Mouse (Mus musculus) MEL (cell line): ENCODE measurements around the gene Fbf1. TPM values are rescaled to one million over a fixed set of nuclear protein-coding genes. Genes with fewer than 3 reads are reported as not detected.

Source experiments
- DNase-seq: peaks from one replicate; pipeline ENCODE4 v3.0.0; 2011; ENCODE audit warnings: low read depth, low spot score
- H3K27ac ChIP-seq: 2 replicates; pipeline ENCODE4 v1.5.1; 2012; ENCODE audit warnings: low read depth, mild to moderate bottlenecking, control low read depth, low read length, moderate library complexity; ENCODE audit not compliant: control insufficient read depth
- H3K27me3 ChIP-seq, 2 experiments: fragments of 150-350 bp in 1 of 2; sonication (generic) in 1 of 2; 2 replicates each; pipeline ENCODE4 v1.6.1; 2012; ENCODE audit warnings: low read length in 2 of 2, mild to moderate bottlenecking in 2 of 2, improper control_type of control experiment in 1 of 2, moderate library complexity in 1 of 2; ENCODE audit not compliant: insufficient read depth in 2 of 2, control insufficient read depth in 1 of 2
- H3K36me3 ChIP-seq, 2 experiments: 2 replicates each; pipeline ENCODE4 v1.6.1; 2012 to 2014; ENCODE audit warnings: low read length in 2 of 2, improper control_type of control experiment in 1 of 2, inconsistent platforms in 1 of 2, mild to moderate bottlenecking in 1 of 2; ENCODE audit not compliant: insufficient read depth in 2 of 2, control insufficient read depth in 1 of 2
- H3K4me1 ChIP-seq, 2 experiments: fragments of 150-350 bp in 1 of 2; sonication (generic) in 1 of 2; 2 replicates each; pipeline ENCODE4 v1.6.1; 2012; ENCODE audit warnings: low read length in 2 of 2, improper control_type of control experiment in 1 of 2, mild to moderate bottlenecking in 1 of 2; ENCODE audit not compliant: insufficient read depth in 2 of 2, control insufficient read depth in 1 of 2
- H3K4me3 ChIP-seq, 2 experiments: fragments of 150-350 bp in 1 of 2; sonication (generic) in 1 of 2; 2 replicates each; pipeline ENCODE4 v1.5.1; 2012; ENCODE audit warnings: low read depth in 2 of 2, low read length in 2 of 2, mild to moderate bottlenecking in 2 of 2, moderate library complexity in 2 of 2, control low read depth in 1 of 2, improper control_type of control experiment in 1 of 2; ENCODE audit not compliant: control insufficient read depth in 1 of 2, insufficient read depth in 1 of 2
- H3K79me2 ChIP-seq: 2 replicates; pipeline ENCODE4 v1.6.1; 2012; ENCODE audit warnings: mild to moderate bottlenecking, low read length, moderate library complexity; ENCODE audit not compliant: control insufficient read depth, poor library complexity, insufficient read depth
- H3K9ac ChIP-seq: 2 replicates; pipeline ENCODE4 v1.6.1; 2012; ENCODE audit warnings: low read depth, mild to moderate bottlenecking, control low read depth, low read length, moderate library complexity; ENCODE audit not compliant: control insufficient read depth, poor library complexity, severe bottlenecking
- H3K9me3 ChIP-seq: fragments of 150-350 bp; sonication (generic); replicated peaks from 2 replicates; pipeline ENCODE4 v1.6.1; 2012; ENCODE audit warnings: mild to moderate bottlenecking, low read length, improper control_type of control experiment, moderate library complexity; ENCODE audit not compliant: insufficient read depth
- BHLHE40 ChIP-seq: IDR thresholded peaks from 2 replicates; pipeline ENCODE4 v1.6.1; 2012; ENCODE audit warnings: low read depth, mild to moderate bottlenecking, inconsistent platforms, low read length, improper control_type of control experiment, borderline replicate concordance
- CTCF ChIP-seq, 3 experiments: IDR thresholded peaks in 2 of 3; conservative IDR thresholded peaks in 1 of 3; 2 replicates each; pipeline ENCODE4 v1.5.1; 2011 to 2012; ENCODE audit warnings: low read length in 3 of 3, low read depth in 2 of 3, mild to moderate bottlenecking in 2 of 3, improper control_type of control experiment in 1 of 3, inconsistent platforms in 1 of 3, mixed read lengths in 1 of 3, moderate library complexity in 1 of 3; ENCODE audit not compliant: control insufficient read depth in 1 of 3, insufficient read depth in 1 of 3, poor library complexity in 1 of 3, severe bottlenecking in 1 of 3
- E2F4 ChIP-seq: IDR thresholded peaks from 2 replicates; pipeline ENCODE4 v1.6.1; 2011; ENCODE audit warnings: low read depth, low read length, improper control_type of control experiment, borderline replicate concordance
- EP300 ChIP-seq, 2 experiments: IDR thresholded peaks; 2 replicates each; pipeline ENCODE4 v1.6.1; 2011; ENCODE audit warnings: improper control_type of control experiment in 2 of 2, low read length in 2 of 2, low read depth in 1 of 2, mild to moderate bottlenecking in 1 of 2
- GABPA ChIP-seq: IDR thresholded peaks from 2 replicates; pipeline ENCODE4 v1.6.1; 2012; ENCODE audit warnings: low read depth, mild to moderate bottlenecking, inconsistent platforms, low read length, improper control_type of control experiment, moderate library complexity
- HCFC1 ChIP-seq: IDR thresholded peaks from 2 replicates; pipeline ENCODE4 v1.6.1; 2012; ENCODE audit warnings: low read depth, mild to moderate bottlenecking, inconsistent platforms, low read length, improper control_type of control experiment, moderate library complexity
- MAZ ChIP-seq: IDR thresholded peaks from 2 replicates; pipeline ENCODE4 v1.6.1; 2012; ENCODE audit warnings: low read depth, mild to moderate bottlenecking, inconsistent platforms, low read length, improper control_type of control experiment
- MEF2A ChIP-seq: IDR thresholded peaks from 2 replicates; pipeline ENCODE4 v1.6.1; 2014; ENCODE audit warnings: low read depth, mild to moderate bottlenecking, inconsistent platforms, low read length, improper control_type of control experiment; ENCODE audit not compliant: poor library complexity, insufficient replicate concordance, severe bottlenecking; ENCODE audit errors: extremely low read depth
- NELFE ChIP-seq: IDR thresholded peaks from 2 replicates; pipeline ENCODE4 v1.6.1; 2011; ENCODE audit warnings: low read depth, low read length, improper control_type of control experiment
- POLR2A ChIP-seq, 2 experiments: IDR thresholded peaks; 2 replicates each; pipeline ENCODE4 v1.6.1; 2011 to 2012; ENCODE audit warnings: low read length in 2 of 2, mild to moderate bottlenecking in 2 of 2, control low read depth in 1 of 2, improper control_type of control experiment in 1 of 2, low read depth in 1 of 2, moderate library complexity in 1 of 2; ENCODE audit not compliant: control insufficient read depth in 1 of 2, insufficient read depth in 1 of 2, poor library complexity in 1 of 2
- POLR2AphosphoS2 ChIP-seq: IDR thresholded peaks from 2 replicates; pipeline ENCODE4 v1.6.1; 2011; ENCODE audit warnings: low read length, improper control_type of control experiment
- RAD21 ChIP-seq: IDR thresholded peaks from 2 replicates; pipeline ENCODE4 v1.6.1; 2011; ENCODE audit warnings: mild to moderate bottlenecking, low read depth, low read length, improper control_type of control experiment
- RCOR1 ChIP-seq: IDR thresholded peaks from 2 replicates; pipeline ENCODE4 v1.6.1; 2012; ENCODE audit warnings: low read depth, mild to moderate bottlenecking, inconsistent platforms, low read length, improper control_type of control experiment
- TCF12 ChIP-seq: IDR thresholded peaks from 2 replicates; pipeline ENCODE4 v1.6.1; 2014; ENCODE audit warnings: low read depth, mild to moderate bottlenecking, inconsistent platforms, low read length, improper control_type of control experiment, moderate library complexity
- USF2 ChIP-seq, 2 experiments: IDR thresholded peaks; 2 replicates each; pipeline ENCODE4 v1.6.1; 2011 to 2012; ENCODE audit warnings: improper control_type of control experiment in 2 of 2, low read length in 2 of 2, borderline replicate concordance in 1 of 2, inconsistent platforms in 1 of 2, low read depth in 1 of 2, mild to moderate bottlenecking in 1 of 2; ENCODE audit not compliant: insufficient read depth in 1 of 2
- ZNF384 ChIP-seq: IDR thresholded peaks from 2 replicates; pipeline ENCODE4 v1.6.1; 2012; ENCODE audit warnings: low read depth, mild to moderate bottlenecking, inconsistent platforms, low read length, improper control_type of control experiment
- polyA plus RNA-seq, 2 experiments: library from polyadenylated mRNA; stranded (reverse) in 1 of 2; unstranded in 1 of 2; fragments of >175 nt in 1 of 2; fragments of >200 nt in 1 of 2; gene quantifications; 2 replicates each; pipeline versions ENCODE4 v1.2.1 to v1.2.4; 2012; ENCODE audit warnings: low replicate concordance in 2 of 2, low read depth in 1 of 2; ENCODE audit not compliant: insufficient read length in 2 of 2, insufficient read depth in 1 of 2, missing spikeins in 1 of 2
- total RNA-seq: library from RNA; depleted of rRNA; stranded (reverse); fragments of 300-350 nt; gene quantifications from 2 replicates; pipeline ENCODE4 v1.2.3, GENCODE M21; 2012

Fbf1 gene
- total and polyA plus RNA-seq, 3 experiments, result 29.2 to 32.5 TPM; not detected in 1

DNA sequence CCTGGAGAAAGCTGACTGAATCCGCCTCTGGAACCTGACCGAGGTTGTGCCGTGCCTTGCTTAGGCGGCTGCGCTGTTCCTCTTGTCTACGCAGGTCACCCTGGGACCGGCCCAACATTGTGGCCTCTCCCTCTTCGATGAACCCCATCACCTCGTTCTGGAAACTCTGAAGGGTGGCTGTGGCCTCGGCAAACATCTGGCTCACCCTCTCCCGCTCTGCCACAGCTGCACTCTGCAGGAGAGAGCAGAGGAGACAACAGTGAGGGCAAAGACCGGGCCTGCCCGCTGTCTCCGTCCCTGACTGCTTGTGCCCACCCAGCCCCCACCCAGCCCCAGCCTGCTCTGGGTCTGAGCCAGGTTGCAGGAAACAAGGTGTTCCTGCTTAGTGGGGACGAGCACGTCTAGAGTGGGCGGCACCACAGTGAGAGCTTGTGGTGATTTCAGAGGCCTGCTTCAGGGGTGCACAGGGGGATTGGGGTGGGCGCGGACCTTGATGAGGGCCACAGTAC lies 60.1 kb downstream of the Fbf1 start (continued):
- TF ChIP-seq POLR2A (IDR thresholded peaks at IDR 0.05; ENCODE audit: control insufficient read depth in 1 of 2, insufficient read depth in 1 of 2, low read depth in 1 of 2, low read length in 2 of 2, poor library complexity in 1 of 2) (no peak), TCF12 (no peak)

DNA sequence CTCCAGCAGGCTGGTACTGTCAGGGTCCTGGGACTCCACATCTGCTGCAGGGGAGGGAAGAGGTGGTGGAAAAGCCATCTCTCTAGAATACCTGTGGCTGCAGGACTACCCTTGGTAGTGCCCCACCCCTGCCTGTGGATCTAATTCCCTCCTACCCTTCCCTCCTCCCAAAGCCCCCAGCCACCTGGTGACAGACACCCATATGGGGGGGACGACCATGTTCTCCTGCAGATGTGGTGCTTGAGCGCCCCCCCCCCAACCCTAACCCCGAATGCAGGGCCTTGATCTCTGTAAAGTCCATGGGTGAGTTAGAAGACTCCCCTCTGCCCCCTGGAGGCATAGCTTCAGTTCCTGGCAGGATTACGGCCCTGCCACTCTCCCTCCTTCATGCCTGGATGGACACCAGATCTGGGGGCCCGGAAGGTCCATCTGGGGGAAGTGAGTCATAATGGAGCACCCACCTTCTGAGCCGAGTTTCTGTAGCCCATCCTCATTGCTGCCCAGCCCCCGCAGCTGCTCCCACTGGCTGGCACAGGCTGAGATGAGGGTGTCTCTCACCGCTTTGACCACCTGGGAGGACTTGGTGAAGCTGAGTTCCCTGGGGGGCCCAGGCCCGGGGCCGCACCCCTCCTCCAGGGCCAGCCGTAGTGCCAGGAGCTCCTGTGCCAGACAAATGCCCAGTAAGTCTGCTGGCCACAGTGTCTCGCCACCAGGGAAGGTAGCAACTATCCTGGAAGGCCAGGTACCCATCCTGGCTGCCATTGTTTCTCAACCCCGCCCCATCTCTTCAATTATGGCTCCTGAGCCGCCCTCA lies 60.8 kb downstream of the Fbf1 start:
- no peak overlapping the region for H3K27ac ChIP-seq
- H3K4me3 ChIP-seq, result no peak overlapping the region
- H3K79me2 ChIP-seq, result no peaks in the 10 kb centered on the region
- no peak for DNase-seq
- no peaks in the 10 kb centered on the region for H3K9me3 ChIP-seq
- H3K4me1 ChIP-seq, result peaks cover 9 to 10% of the 10 kb centered on the region in 2 experiments
- no peaks in the 10 kb centered on the region for H3K27me3 ChIP-seq
- peaks cover 0 to 8% of the 10 kb centered on the region in 2 experiments; a peak in 2 of 4 replicates for H3K36me3 ChIP-seq
- H3K9ac ChIP-seq, result no peak overlapping the region
- TF ChIP-seq NELFE (no peak), HCFC1 (no peak), TCF12 (no peak), CTCF (IDR thresholded peaks at IDR 0.05 in 2 of 3, conservative IDR thresholded peaks at IDR 0.05 in 1 of 3; ENCODE audit: control insufficient read depth in 1 of 3, insufficient read depth in 1 of 3, low read depth in 2 of 3, low read length in 3 of 3, poor library complexity in 1 of 3, severe bottlenecking in 1 of 3) (peak in 1 of 3 experiments; percentile 16; a peak in 2 of 6 replicates), GABPA (no peak)

DNA sequence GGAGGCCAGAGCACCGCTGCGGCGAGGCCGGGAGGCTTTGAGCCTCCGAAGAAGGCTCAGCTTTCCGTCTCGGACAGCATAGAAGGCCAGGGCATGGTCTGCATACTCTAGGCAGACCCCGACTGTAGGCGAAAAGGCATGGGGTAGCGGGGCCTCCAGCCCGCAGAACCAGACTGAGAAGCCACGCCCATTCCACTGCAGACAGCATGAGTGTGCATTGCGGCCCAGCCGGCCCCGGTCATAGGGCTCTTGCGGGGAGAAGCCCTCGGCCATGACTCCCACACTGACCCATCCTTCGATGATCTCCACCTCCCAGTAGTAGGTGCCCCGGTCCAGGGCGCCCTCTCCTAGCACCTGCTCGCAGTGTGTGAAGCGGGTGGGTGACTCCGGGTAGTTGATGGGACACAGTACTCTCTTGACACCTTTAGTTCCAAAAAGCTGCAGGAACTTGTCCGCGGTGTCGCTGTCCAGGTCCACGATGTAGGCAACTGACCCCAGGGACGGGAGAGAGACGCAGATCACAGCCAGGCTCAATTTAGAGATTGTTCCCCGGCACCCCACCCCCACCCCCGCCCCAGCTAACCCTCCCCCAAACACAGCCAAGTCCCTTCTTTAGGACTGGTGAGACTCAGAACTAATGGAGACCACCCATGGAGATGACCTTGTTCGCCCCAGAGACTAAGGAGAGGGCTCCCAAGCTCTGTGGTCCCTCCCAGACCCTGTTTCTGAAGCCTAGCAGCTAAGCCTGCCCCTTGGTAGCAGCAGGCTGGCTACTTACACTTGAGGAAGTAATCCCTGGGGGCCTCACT lies 61.6 kb downstream of the Fbf1 start:
- peaks cover 9 to 10% of the 10 kb centered on the region in 2 experiments for H3K4me1 ChIP-seq
- peaks cover 0 to 8% of the 10 kb centered on the region in 2 experiments; a peak in 2 of 4 replicates for H3K36me3 ChIP-seq
- H3K4me3 ChIP-seq, result no peak overlapping the region
- TF ChIP-seq RAD21 (no peak), BHLHE40 (no peak), ZNF384 (no peak), MEF2A (no peak), EP300 (IDR thresholded peaks at IDR 0.05; ENCODE audit: low read depth in 1 of 2, low read length in 2 of 2) (no peak), NELFE (no peak), POLR2AphosphoS2 (no peak), MAZ (no peak), RCOR1 (no peak), E2F4 (no peak), USF2 (IDR thresholded peaks at IDR 0.05; ENCODE audit: borderline replicate concordance in 1 of 2, insufficient read depth in 1 of 2, low read depth in 1 of 2, low read length in 2 of 2) (no peak)
- TF ChIP-seq, all 39 proteins: peak for 0
- Histone ChIP-seq H3K27me3 (no peaks in the 10 kb centered on the region), H3K9ac (no peak overlapping the region), H3K9me3 (no peaks in the 10 kb centered on the region), H3K79me2 (no peaks in the 10 kb centered on the region), H3K27ac (no peak overlapping the region)
- no peak for DNase-seq
